In genomic region chr8:112029455-112029854, GRCm38 (mm10) we compare ENCODE assay signal across 31 mouse cellular contexts. TPM values are rescaled to one million over a fixed set of nuclear protein-coding genes. Genes with fewer than 3 reads are reported as not detected.
"Had no signal": no experiment of that assay in that cellular context is flagged by ENCODE, and none has a peak within 500 bp of the region (broad histone marks: within the 10 kb centered on the region; RNA-seq: fewer than 3 reads in every experiment).

No protein-coding gene starts in this region.

- H3K27me3 ChIP-seq: embryonic facial prominence, embryonic 12.5 days; embryonic facial prominence, embryonic 13.5 days; embryonic facial prominence, embryonic 15.5 days; forebrain, embryonic 12.5 days; forebrain, embryonic 13.5 days; forebrain, embryonic 15.5 days had no signal

- H3K4me2 ChIP-seq: embryonic facial prominence, embryonic 12.5 days; embryonic facial prominence, embryonic 13.5 days; embryonic facial prominence, embryonic 15.5 days; forebrain, embryonic 12.5 days; forebrain, embryonic 13.5 days; forebrain, embryonic 15.5 days had no signal

- H3K4me3 ChIP-seq: embryonic facial prominence, embryonic 10.5 days; embryonic facial prominence, embryonic 12.5 days; embryonic facial prominence, embryonic 13.5 days; embryonic facial prominence, embryonic 15.5 days; erythroblast, embryonic 14.5 days; forebrain, embryonic 10.5 days; forebrain, embryonic 12.5 days; forebrain, embryonic 13.5 days; forebrain, embryonic 15.5 days; gastrocnemius, adult 2 months; heart, adult 2 months; heart, embryonic 10.5 days had no signal

- H3K9me3 ChIP-seq: embryonic facial prominence, embryonic 10.5 days; embryonic facial prominence, embryonic 12.5 days; embryonic facial prominence, embryonic 13.5 days; embryonic facial prominence, embryonic 15.5 days; forebrain, embryonic 10.5 days; forebrain, embryonic 12.5 days; forebrain, embryonic 13.5 days; forebrain, embryonic 15.5 days; heart, embryonic 10.5 days had no signal

- H3K27ac ChIP-seq: embryonic facial prominence, embryonic 10.5 days; embryonic facial prominence, embryonic 12.5 days; embryonic facial prominence, embryonic 13.5 days; embryonic facial prominence, embryonic 15.5 days; forebrain, embryonic 10.5 days; forebrain, embryonic 12.5 days; forebrain, embryonic 13.5 days; forebrain, embryonic 15.5 days; gastrocnemius, adult 2 months; heart, adult 2 months; heart, embryonic 10.5 days had no signal

- H3K9ac ChIP-seq: embryonic facial prominence, embryonic 12.5 days; embryonic facial prominence, embryonic 13.5 days; embryonic facial prominence, embryonic 15.5 days; forebrain, embryonic 12.5 days; forebrain, embryonic 13.5 days; forebrain, embryonic 15.5 days; forebrain, postnatal 0 days had no signal

- H3K4me1 ChIP-seq: embryonic facial prominence, embryonic 15.5 days; forebrain, embryonic 12.5 days; forebrain, embryonic 13.5 days; forebrain, embryonic 15.5 days had no signal

- H3K36me3 ChIP-seq: embryonic facial prominence, embryonic 10.5 days; embryonic facial prominence, embryonic 12.5 days; embryonic facial prominence, embryonic 13.5 days; embryonic facial prominence, embryonic 15.5 days; forebrain, embryonic 10.5 days; forebrain, embryonic 12.5 days; forebrain, embryonic 15.5 days; heart, embryonic 10.5 days had no signal

- DNase-seq: cerebellum, adult 9-10 months; cerebellum, adult 9-11 months; cerebellum, postnatal 10 days; cerebellum, postnatal 14 days; cerebellum, postnatal 25 days; cerebellum, postnatal 36 days; embryo, embryonic 11 days; forebrain, postnatal 0 days; gastrocnemius, adult 2 months; gastrocnemius, postnatal 10 days; gastrocnemius, postnatal 14 days; gastrocnemius, postnatal 25 days; gastrocnemius, postnatal 36 days; heart, adult 11 months; heart, adult 18-20 months; heart, adult 2 months had no signal

- ATAC-seq: forebrain, embryonic 13.5 days; forebrain, embryonic 14.5 days; forebrain, embryonic 15.5 days; forebrain, embryonic 16.5 days; forebrain, postnatal 0 days had no signal

RNA-seq across cellular contexts. Expression of gene Gm6793, which starts 14.6 kb away (rescaled TPM):
- total RNA-seq: forebrain, postnatal 0 days; gastrocnemius, adult 18-20 months; gastrocnemius, adult 2 months; gastrocnemius, adult 8-10 months; gastrocnemius, postnatal 10 days; gastrocnemius, postnatal 14 days; gastrocnemius, postnatal 25 days; gastrocnemius, postnatal 36 days; heart, adult 18-20 months; heart, adult 2 months had no signal
- polyA plus RNA-seq: cortical plate, adult 2 months; heart, adult 2 months had no signal

RNA-seq across cellular contexts. Expression of gene Adat1, which starts 37.4 kb away (rescaled TPM):
- polyA plus RNA-seq: erythroblast, embryonic 14.5 days had no signal
